Mouse (Mus musculus): Measurements from ENCODE around the gene Ddx55.

Ddx55 gene

GRCm38 (mm10) chr5:124552558-124553307 lies at the start of gene Ddx55:
Gene Ddx55 (plus strand): TSS chr5:124552864.
- peak; percentile 94 to 95 for DNase-seq

DNA sequence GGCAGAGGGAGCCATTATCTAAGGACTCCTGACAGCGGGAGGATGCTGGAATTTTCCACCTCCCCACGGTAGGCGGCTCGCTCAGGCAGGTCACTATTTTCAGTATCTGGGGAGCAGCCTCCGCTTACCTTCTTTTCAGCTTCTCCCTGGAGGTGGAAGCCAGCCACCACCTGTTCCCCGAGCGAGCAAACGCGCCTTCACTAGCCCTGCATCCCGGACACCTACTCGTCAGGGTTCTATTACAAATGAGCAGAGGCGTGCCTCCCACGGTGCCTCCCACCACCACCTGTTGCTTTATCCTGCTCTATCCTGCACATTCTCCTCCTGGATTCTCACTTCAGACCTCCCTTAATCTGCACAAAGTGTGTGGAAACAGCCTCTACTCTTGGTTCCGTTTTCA lies 48.9 kb upstream of the Ddx55 start:
- no peak for DNase-seq

DNA sequence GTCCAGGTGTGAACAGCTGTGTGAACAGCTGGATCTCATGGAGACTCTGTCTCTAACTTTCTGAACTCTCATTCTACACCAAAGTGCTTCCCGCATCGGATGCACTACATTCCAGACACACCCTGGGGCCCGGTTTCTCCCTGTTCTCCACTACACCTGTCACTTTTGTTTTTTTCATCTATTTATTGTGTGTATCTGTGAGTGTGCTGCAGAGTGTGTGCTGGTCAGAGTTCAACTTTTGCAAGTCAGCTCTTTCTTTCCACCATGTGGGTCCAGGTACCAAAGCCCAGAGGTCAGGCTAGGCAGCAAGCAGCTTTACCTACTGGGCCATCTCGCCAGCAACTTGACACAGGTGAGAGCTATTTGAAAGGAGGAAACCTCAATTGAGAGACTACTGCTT lies 47.4 kb upstream of the Ddx55 start:
- no peak for DNase-seq

DNA sequence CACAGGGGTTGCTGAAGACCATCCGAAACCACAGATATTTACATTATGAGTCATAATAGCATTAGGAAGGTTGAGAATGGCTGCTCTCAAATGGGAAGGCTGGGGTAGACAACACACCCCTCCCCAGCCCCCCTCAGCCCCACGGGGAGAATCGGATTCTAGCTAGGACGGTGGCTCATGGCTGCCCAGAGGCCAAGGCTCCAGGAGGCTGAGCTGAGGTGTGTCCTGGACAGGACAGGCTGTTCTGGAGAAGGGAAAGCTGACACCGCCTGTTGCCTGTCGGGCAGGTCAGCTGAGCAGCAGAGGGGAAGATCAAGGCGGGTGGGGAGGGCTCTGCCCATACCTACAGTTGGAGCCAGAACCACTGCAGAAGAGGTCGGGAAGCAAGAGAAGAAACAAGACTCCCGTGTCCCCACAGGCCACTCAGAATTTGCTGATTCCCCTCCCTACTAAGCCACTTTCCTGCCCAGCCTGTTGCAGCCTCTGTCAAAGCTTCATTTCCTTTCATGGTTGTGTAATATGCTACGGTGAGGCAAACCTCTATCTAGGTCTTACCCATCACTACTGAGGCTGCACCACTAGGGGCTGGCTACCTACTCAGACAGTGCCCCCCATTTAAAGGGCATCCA lies 45.8 kb upstream of the Ddx55 start:
- peak; percentile 20 to 53 for DNase-seq

DNA sequence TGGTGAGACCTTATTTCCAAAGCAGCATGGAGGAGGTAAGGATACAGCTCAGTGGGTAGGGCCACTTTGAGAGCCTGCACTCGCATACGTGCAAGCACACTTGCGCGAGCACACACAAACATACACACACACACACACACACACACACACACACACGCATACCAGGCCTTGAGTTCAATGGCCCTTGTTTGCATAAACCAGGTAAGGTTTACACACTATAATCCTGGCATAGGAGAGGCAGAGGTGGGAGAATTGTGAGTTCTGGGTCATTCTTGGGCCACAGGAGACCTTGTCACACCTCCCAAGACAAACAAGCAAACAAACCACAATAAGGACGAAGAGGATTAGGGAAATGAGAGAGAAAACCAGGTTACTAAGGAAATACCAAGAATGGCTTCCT lies 43.5 kb upstream of the Ddx55 start:
- DNase-seq = peak; percentile 20 to 47

DNA sequence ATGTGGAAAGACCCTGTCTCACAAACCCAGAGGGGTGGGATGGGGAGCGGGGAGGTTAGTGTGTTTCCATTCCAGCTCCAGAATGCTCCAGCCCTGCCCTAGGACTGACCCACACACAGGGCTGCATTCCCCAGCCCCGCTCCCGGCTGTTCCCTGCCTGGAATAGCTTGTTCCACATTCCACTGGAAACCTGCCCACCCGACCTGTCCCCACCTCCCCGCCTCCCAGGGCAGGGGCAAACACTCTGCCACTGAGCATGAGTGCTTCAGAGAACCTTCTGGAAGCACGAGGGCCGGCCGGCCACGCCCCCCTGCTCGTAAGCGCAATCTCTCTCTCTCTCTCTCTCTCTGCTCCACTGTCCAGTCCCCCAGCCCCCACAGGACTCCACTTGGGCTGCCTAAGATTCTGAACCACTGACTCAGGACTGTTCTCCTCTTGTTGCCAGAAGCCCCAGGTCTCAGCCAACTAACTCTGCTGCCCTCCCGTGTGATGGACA lies 42.9 kb upstream of the Ddx55 start:
- DNase-seq = peak; percentile 85 to 93

- DNase-seq = no peak
These were observed 42.1 kb upstream of the Ddx55 start for GRCm38 (mm10) chr5:124510536-124511050.

- DNase-seq = no peak
These were observed 36.9 kb upstream of the Ddx55 start for GRCm38 (mm10) chr5:124515789-124516188.

DNA sequence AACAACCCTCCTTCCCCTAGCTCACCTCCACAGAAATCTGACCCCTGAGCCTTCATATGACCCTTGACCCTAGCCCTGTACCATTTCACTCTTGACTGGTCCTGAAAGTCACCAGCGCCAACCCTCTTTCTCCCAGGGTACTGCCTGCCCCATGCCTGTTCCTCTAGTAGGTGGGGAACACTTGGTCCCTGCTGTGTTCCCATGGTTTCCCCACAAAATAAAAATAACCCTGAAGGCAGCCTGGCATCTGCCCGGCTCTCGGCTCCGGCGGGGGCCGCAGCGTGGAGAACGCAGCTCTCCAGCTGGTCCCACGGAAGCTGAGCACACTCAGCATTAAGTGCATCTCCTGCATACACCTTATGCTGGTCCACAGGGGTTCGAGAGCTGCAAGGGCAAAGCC lies 34.0 kb upstream of the Ddx55 start:
- DNase-seq = peak in 1 of 2 experiments; percentile 14

- DNase-seq = no peak
These were observed 31.1 kb upstream of the Ddx55 start for GRCm38 (mm10) chr5:124521588-124521987.

- no peak for DNase-seq
These were observed 29.6 kb upstream of the Ddx55 start for GRCm38 (mm10) chr5:124523032-124523431.

DNA sequence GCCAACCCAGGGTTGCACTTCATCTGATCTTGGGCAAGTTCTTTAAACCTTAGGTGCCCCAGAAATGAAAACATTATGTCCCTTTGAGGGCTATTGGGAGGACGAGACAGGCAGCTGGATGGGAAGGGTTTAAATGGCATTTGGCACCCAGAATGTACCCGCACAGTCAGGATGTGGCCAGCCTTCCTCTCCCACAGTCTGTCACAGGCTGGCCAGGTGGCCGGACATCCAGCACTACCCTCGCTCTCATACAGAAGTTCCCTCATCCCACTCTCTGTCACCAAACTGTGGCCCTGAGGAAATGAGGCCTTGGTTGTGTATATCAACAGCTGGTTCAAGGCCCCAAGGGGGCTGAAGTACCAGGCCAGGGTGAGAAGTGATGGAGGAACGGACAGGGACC lies 27.7 kb upstream of the Ddx55 start:
- peak in 1 of 2 experiments; percentile 12 for DNase-seq

DNA sequence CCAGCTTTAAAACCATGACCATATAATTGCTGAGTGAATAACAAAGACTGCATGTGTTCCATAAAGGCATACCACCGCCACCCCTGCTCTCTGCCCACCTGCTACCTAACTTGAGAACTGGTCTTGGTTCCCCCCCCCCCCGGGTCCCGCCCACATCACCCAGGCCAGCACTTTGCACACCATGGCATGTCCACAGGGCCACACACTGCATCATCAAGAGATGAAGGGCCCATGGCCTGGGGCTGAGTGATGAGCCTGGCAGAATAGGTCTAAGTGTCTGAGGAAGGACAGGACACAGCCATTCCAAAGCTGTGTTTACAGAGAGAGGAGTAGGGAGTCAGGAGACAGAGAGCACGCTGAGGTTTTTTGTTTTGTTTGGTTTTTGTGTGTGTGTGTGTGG lies 24.3 kb upstream of the Ddx55 start:
- no peak for DNase-seq

GRCm38 (mm10) chr5:124528791-124529190 lies 23.9 kb upstream of the Ddx55 start:
- peak; percentile 18 to 72 for DNase-seq

GRCm38 (mm10) chr5:124529191-124529651 lies 23.4 kb upstream of the Ddx55 start:
- peak; percentile 55 to 62 for DNase-seq

- DNase-seq = peak; percentile 25 to 36
These were observed 23.0 kb upstream of the Ddx55 start for GRCm38 (mm10) chr5:124529697-124530096.

DNA sequence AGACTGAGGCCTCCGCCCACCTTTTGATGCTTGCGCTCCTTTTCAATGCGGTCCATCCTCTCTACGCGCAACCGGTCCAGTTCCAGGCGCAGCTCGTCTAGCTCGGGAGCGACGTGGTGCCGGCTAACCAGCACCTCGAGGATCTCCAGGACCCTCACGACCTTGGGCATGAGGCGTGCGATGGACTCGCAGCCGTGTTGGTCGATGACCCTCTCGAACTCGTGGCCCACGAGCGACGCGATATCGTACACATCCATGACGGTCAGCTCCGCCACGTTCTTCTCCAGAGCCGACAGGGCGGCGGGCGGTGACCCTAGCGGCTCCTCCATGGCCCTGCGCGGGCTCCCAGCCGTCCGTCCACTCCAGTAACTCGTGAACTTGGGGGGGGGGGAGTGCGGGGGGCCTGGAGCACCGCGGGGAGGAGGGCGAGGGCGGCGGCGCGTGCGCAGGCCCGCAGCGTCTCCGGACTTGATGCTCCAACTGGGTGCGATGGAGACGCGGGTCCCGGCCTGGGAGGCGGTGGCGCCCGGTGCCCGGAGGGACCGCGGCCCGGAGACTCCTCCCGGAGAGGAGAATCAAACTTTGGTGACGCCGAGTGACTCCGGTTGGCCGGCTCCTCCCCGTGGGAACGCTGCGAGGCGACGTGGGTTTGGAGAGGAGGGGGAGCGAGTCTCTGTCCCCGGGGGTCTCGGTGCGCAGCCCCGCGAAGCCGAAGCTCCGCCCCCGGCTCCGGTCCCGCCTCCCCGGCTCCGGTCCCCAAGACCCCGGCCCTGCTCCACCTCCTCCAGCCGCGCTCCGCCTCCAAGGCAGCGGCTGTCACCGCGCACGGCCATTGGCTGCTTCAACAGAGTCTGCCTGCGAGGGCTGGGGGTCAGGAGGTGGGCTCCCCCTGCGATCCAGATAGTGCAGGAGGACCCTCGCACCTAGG lies 21.7 kb upstream of the Ddx55 start, which contains the start of gene Rilpl1:
Gene Rilpl1 (minus strand): TSS at position 737 of the 928 bp plus-strand sequence.
- peak; percentile 86 to 91 for DNase-seq

DNA sequence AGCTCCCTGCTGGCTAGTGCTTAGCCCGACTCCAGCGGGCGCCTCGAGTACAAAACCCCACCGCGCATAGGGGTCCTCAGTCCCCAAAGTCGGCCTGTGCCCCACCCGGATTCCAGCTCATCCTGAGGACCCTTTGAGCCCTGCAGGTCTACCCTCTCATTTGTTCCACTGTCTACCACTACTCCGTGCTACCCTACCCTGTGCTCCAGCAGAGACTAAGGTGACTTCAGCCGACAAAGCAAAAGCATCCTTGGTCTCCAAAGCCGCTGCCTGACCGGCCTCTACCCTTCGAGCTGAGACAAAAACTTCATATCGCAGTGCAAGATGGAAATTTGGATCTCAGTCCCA lies 21.1 kb upstream of the Ddx55 start:
- DNase-seq = no peak

- DNase-seq = peak; percentile 34 to 49
These were observed 20.2 kb upstream of the Ddx55 start for GRCm38 (mm10) chr5:124532451-124532850.

DNA sequence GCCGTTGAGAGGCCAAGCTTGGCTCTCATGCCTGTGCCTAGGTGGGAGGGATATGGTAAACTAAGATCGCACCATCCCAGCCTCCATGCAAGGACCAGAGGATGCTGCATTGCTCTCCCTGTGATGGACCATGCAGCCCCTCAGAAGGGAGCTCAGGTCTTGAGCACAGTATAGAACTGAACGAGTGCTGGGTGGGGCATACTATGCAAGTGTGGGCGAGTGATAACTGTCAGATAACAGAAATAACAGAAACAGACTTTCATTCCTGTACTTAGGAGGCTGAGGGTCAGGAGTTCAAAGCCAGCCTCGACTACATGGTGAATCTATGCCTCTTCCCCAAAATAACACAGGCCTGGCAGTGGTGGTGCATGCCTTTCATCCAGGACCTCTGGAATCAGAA lies 17.6 kb upstream of the Ddx55 start:
- no peak for DNase-seq

GRCm38 (mm10) chr5:124536776-124537175 lies 15.9 kb upstream of the Ddx55 start:
- peak; percentile 68 to 73 for DNase-seq

Measured in lung, postnatal 4 days (tissue).